Mouse (Mus musculus): ENCODE results near the gene Hs3st4.

Hs3st4 gene

GRCm38 (mm10) chr7:124354035-124354434 is 371.4 kb downstream of the Hs3st4 start:
- DNase-seq, result no peak

GRCm38 (mm10) chr7:124358068-124358467 is 375.4 kb downstream of the Hs3st4 start:
- DNase-seq, result no peak

GRCm38 (mm10) chr7:124359836-124360235 is 377.2 kb downstream of the Hs3st4 start:
- DNase-seq, result no peak

- DNase-seq, result no peak
These were observed 389.6 kb downstream of the Hs3st4 start for GRCm38 (mm10) chr7:124372297-124372696.

DNA sequence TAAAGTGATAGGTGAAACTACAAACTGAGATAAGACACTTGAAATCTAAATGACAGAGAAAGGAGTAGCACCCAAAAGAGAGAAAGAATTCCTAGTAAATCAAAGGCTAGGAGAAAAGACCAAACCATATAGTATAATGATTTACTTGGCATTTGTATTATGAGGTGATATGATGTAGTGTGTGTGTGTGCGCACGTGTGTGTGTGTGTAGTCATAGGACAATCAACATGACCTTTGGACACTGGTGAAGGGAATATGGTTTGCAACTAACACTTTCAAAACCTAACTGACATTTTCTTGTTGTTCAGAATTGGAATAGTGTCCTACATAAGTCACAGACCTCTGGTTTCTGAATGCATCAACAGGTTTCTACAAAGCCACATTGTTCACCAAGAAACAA is 390.0 kb downstream of the Hs3st4 start:
- DNase-seq, result no peak

GRCm38 (mm10) chr7:124383489-124383888 is 400.8 kb downstream of the Hs3st4 start:
- no peak for DNase-seq

- no peak for DNase-seq
These were observed 416.5 kb downstream of the Hs3st4 start for GRCm38 (mm10) chr7:124399184-124399583.

- no peak for DNase-seq
These were observed 444.3 kb downstream of the Hs3st4 start for GRCm38 (mm10) chr7:124426951-124427350.

All from lung, postnatal 10 days (tissue).